Mouse (Mus musculus) liver, embryonic 14.5 days (tissue): ENCODE measurements at regions not wholly inside any gene's neighbourhood (a gene's known extent, or its start where the extent isn't known, plus 50 kb on each side); places are given as distances from the start of the nearest gene placed in this dataset.

Experiments used
- CTCF ChIP-seq: IDR thresholded peaks from 2 replicates; pipeline ENCODE4 v1.5.1; 2016; ENCODE audit warnings: antibody characterized with exemption, low read depth, control low read depth
- EP300 ChIP-seq: IDR thresholded peaks from 2 replicates; pipeline ENCODE4 v1.6.1; 2016; ENCODE audit warnings: antibody characterized with exemption, low read depth

- no peak for TF ChIP-seq CTCF
- no peak for TF ChIP-seq EP300
Measured at GRCm38 (mm10) chr14:99480325-99481077, 182.0 kb downstream of the Klf5 start.
